Mouse (Mus musculus): Measurements from ENCODE around the gene Eps15l1. TPM values are rescaled to one million over a fixed set of nuclear protein-coding genes. Genes with fewer than 3 reads are reported as not detected.

Gene Eps15l1
- total and polyA plus RNA-seq, 2 experiments, result 9.0 to 13.0 TPM

GRCm38 (mm10) chr8:72409443-72409842 is 11.8 kb downstream of the Eps15l1 start:
- H3K4me3 ChIP-seq (ENCODE audit: insufficient read depth, low read depth, low read length), result no peak overlapping the region
- no peaks in the 10 kb centered on the region for H3K27me3 ChIP-seq (ENCODE audit: control insufficient read depth, insufficient read depth, low read length)
- 37% methylated on average over 3 of the region's 3 CpGs for WGBS
- H3K4me1 ChIP-seq (ENCODE audit: control insufficient read depth, insufficient read depth, low read length), result peaks cover 17% of the 10 kb centered on the region
- H3K9ac ChIP-seq (ENCODE audit: low read depth, low read length), result no peak overlapping the region
- H3K36me3 ChIP-seq (ENCODE audit: control insufficient read depth, insufficient read depth, low read length), result no peaks in the 10 kb centered on the region
- DNase-seq (ENCODE audit: extremely low read depth, low read depth, low spot score), result no peak
- TF ChIP-seq CTCF (IDR thresholded peaks at IDR 0.05; ENCODE audit: low read depth, low read length) (no peak), POLR2A (IDR thresholded peaks at IDR 0.05; ENCODE audit: extremely low read depth, insufficient read depth, low read length) (no peak)
- no peak overlapping the region for H3K27ac ChIP-seq (replicated peaks; ENCODE audit: insufficient read depth, low read depth, low read length)
- peaks cover 50% of the 10 kb centered on the region for H3K79me2 ChIP-seq (ENCODE audit: control insufficient read depth, insufficient read depth, low read length)

GRCm38 (mm10) chr8:72407878-72408277 is 13.4 kb downstream of the Eps15l1 start:
- no peak overlapping the region for H3K4me3 ChIP-seq (ENCODE audit: insufficient read depth, low read depth, low read length)
- 57% methylated on average over 1 of the region's 1 CpGs for WGBS
- no peak overlapping the region for H3K9ac ChIP-seq (ENCODE audit: low read depth, low read length)
- DNase-seq (ENCODE audit: extremely low read depth, low read depth, low spot score), result peak; percentile 81
- H3K27me3 ChIP-seq (ENCODE audit: control insufficient read depth, insufficient read depth, low read length), result no peaks in the 10 kb centered on the region
- no peak overlapping the region for H3K27ac ChIP-seq (replicated peaks; ENCODE audit: insufficient read depth, low read depth, low read length)
- H3K36me3 ChIP-seq (ENCODE audit: control insufficient read depth, insufficient read depth, low read length), result no peaks in the 10 kb centered on the region
- peaks cover 49% of the 10 kb centered on the region for H3K79me2 ChIP-seq (ENCODE audit: control insufficient read depth, insufficient read depth, low read length)
- peaks cover 15% of the 10 kb centered on the region for H3K4me1 ChIP-seq (ENCODE audit: control insufficient read depth, insufficient read depth, low read length)
- no peak for TF ChIP-seq CTCF (IDR thresholded peaks at IDR 0.05; ENCODE audit: low read depth, low read length)
- no peak for TF ChIP-seq POLR2A (IDR thresholded peaks at IDR 0.05; ENCODE audit: extremely low read depth, insufficient read depth, low read length)

GRCm38 (mm10) chr8:72402981-72403380 is 18.3 kb downstream of the Eps15l1 start:
- H3K27ac ChIP-seq (replicated peaks; ENCODE audit: insufficient read depth, low read depth, low read length), result no peak overlapping the region
- no peak overlapping the region; the same call in 1 of the 2 replicates for H3K9ac ChIP-seq (ENCODE audit: low read depth, low read length)
- H3K4me3 ChIP-seq (ENCODE audit: insufficient read depth, low read depth, low read length), result no peak overlapping the region
- peaks cover 4% of the 10 kb centered on the region; the same call in 1 of the 2 replicates for H3K4me1 ChIP-seq (ENCODE audit: control insufficient read depth, insufficient read depth, low read length)
- no peak for TF ChIP-seq POLR2A (IDR thresholded peaks at IDR 0.05; ENCODE audit: extremely low read depth, insufficient read depth, low read length)
- no peak for TF ChIP-seq CTCF (IDR thresholded peaks at IDR 0.05; ENCODE audit: low read depth, low read length)
- no peaks in the 10 kb centered on the region for H3K36me3 ChIP-seq (ENCODE audit: control insufficient read depth, insufficient read depth, low read length)
- peaks cover 32% of the 10 kb centered on the region; the same call in 1 of the 2 replicates for H3K79me2 ChIP-seq (ENCODE audit: control insufficient read depth, insufficient read depth, low read length)
- WGBS, result 92% methylated on average over 3 of the region's 3 CpGs
- H3K27me3 ChIP-seq (ENCODE audit: control insufficient read depth, insufficient read depth, low read length), result no peaks in the 10 kb centered on the region
- DNase-seq (ENCODE audit: extremely low read depth, low read depth, low spot score), result no peak

- WGBS, result 96% methylated on average over 1 of the region's 1 CpGs
- H3K4me1 ChIP-seq (ENCODE audit: control insufficient read depth, insufficient read depth, low read length), result no peaks in the 10 kb centered on the region
- no peak for DNase-seq (ENCODE audit: extremely low read depth, low read depth, low spot score)
- no peak overlapping the region for H3K4me3 ChIP-seq (ENCODE audit: insufficient read depth, low read depth, low read length)
- TF ChIP-seq POLR2A (IDR thresholded peaks at IDR 0.05; ENCODE audit: extremely low read depth, insufficient read depth, low read length), result no peak
- TF ChIP-seq CTCF (IDR thresholded peaks at IDR 0.05; ENCODE audit: low read depth, low read length), result no peak
- H3K27ac ChIP-seq (replicated peaks; ENCODE audit: insufficient read depth, low read depth, low read length), result no peak overlapping the region
- peaks cover 29% of the 10 kb centered on the region; the same call in 1 of the 2 replicates for H3K79me2 ChIP-seq (ENCODE audit: control insufficient read depth, insufficient read depth, low read length)
- peaks cover 2% of the 10 kb centered on the region; the same call in 1 of the 2 replicates for H3K36me3 ChIP-seq (ENCODE audit: control insufficient read depth, insufficient read depth, low read length)
- H3K9ac ChIP-seq (ENCODE audit: low read depth, low read length), result no peak overlapping the region
- H3K27me3 ChIP-seq (ENCODE audit: control insufficient read depth, insufficient read depth, low read length), result no peaks in the 10 kb centered on the region
Measured at GRCm38 (mm10) chr8:72401381-72401780, 19.9 kb downstream of the Eps15l1 start.

GRCm38 (mm10) chr8:72385737-72386136 is 35.5 kb downstream of the Eps15l1 start:
- H3K36me3 ChIP-seq (ENCODE audit: control insufficient read depth, insufficient read depth, low read length), result peaks cover 43% of the 10 kb centered on the region
- no peak overlapping the region for H3K9ac ChIP-seq (ENCODE audit: low read depth, low read length)
- TF ChIP-seq CTCF (IDR thresholded peaks at IDR 0.05; ENCODE audit: low read depth, low read length) (no peak), POLR2A (IDR thresholded peaks at IDR 0.05; ENCODE audit: extremely low read depth, insufficient read depth, low read length) (no peak)
- 91% methylated on average over 2 of the region's 2 CpGs for WGBS
- H3K4me3 ChIP-seq (ENCODE audit: insufficient read depth, low read depth, low read length), result no peak overlapping the region
- no peak overlapping the region for H3K27ac ChIP-seq (replicated peaks; ENCODE audit: insufficient read depth, low read depth, low read length)
- no peaks in the 10 kb centered on the region for H3K27me3 ChIP-seq (ENCODE audit: control insufficient read depth, insufficient read depth, low read length)
- peaks cover 7% of the 10 kb centered on the region for H3K4me1 ChIP-seq (ENCODE audit: control insufficient read depth, insufficient read depth, low read length)
- DNase-seq (ENCODE audit: extremely low read depth, low read depth, low spot score), result no peak
- no peaks in the 10 kb centered on the region for H3K79me2 ChIP-seq (ENCODE audit: control insufficient read depth, insufficient read depth, low read length)

GRCm38 (mm10) chr8:72382395-72382794 is 38.9 kb downstream of the Eps15l1 start:
- H3K9ac ChIP-seq (ENCODE audit: low read depth, low read length), result no peak overlapping the region
- TF ChIP-seq POLR2A (IDR thresholded peaks at IDR 0.05; ENCODE audit: extremely low read depth, insufficient read depth, low read length) (no peak), CTCF (IDR thresholded peaks at IDR 0.05; ENCODE audit: low read depth, low read length) (peak; percentile 29; the same call in 1 of the 2 replicates)
- no peaks in the 10 kb centered on the region for H3K27me3 ChIP-seq (ENCODE audit: control insufficient read depth, insufficient read depth, low read length)
- no peak for DNase-seq (ENCODE audit: extremely low read depth, low read depth, low spot score)
- no peak overlapping the region for H3K4me3 ChIP-seq (ENCODE audit: insufficient read depth, low read depth, low read length)
- H3K79me2 ChIP-seq (ENCODE audit: control insufficient read depth, insufficient read depth, low read length), result no peaks in the 10 kb centered on the region
- H3K4me1 ChIP-seq (ENCODE audit: control insufficient read depth, insufficient read depth, low read length), result peaks cover 2% of the 10 kb centered on the region; the same call in 1 of the 2 replicates
- WGBS, result 74% methylated on average over 5 of the region's 5 CpGs
- no peak overlapping the region for H3K27ac ChIP-seq (replicated peaks; ENCODE audit: insufficient read depth, low read depth, low read length)
- H3K36me3 ChIP-seq (ENCODE audit: control insufficient read depth, insufficient read depth, low read length), result peaks cover 38% of the 10 kb centered on the region
